Mouse (Mus musculus): ENCODE results near the gene Ngdn. TPM values are rescaled to one million over a fixed set of nuclear protein-coding genes. Genes with fewer than 3 reads are reported as not detected.
"Not testable (repeated sequence)": the region's sequence is repeated elsewhere in the genome, so short reads cannot be mapped to it uniquely, and the experiment has no call there.

Ngdn gene
- total RNA-seq, 2 experiments from 2014 or later = 27.7 to 31.1 TPM

GRCm38 (mm10) chr14:55028333-55028835 is 13.1 kb downstream of the Ngdn start:
- no peak for DNase-seq

- DNase-seq = no peak
These were observed 13.9 kb downstream of the Ngdn start for GRCm38 (mm10) chr14:55029034-55029698.

GRCm38 (mm10) chr14:55032695-55033225 is 17.5 kb downstream of the Ngdn start:
- no peak for DNase-seq

GRCm38 (mm10) chr14:55043694-55044093 is 28.4 kb downstream of the Ngdn start:
- not testable (repeated sequence) for DNase-seq

GRCm38 (mm10) chr14:55047971-55048531 is 32.8 kb downstream of the Ngdn start:
- DNase-seq = no peak

GRCm38 (mm10) chr14:55052496-55052895 is 37.2 kb downstream of the Ngdn start:
- DNase-seq = no peak

GRCm38 (mm10) chr14:55053050-55053449 is 37.8 kb downstream of the Ngdn start:
- no peak for DNase-seq

GRCm38 (mm10) chr14:55053708-55054190 is 38.5 kb downstream of the Ngdn start:
- DNase-seq = no peak

GRCm38 (mm10) chr14:55054191-55054749 is 39.0 kb downstream of the Ngdn start:
- no peak for DNase-seq

- peak; percentile 35 to 59 for DNase-seq
These were observed 40.0 kb downstream of the Ngdn start for GRCm38 (mm10) chr14:55055167-55055834.

- no peak for DNase-seq
These were observed 43.8 kb downstream of the Ngdn start for GRCm38 (mm10) chr14:55059009-55059408.

- DNase-seq = no peak
These were observed 44.7 kb downstream of the Ngdn start for GRCm38 (mm10) chr14:55059931-55060330.

- DNase-seq = no peak
These were observed 46.6 kb downstream of the Ngdn start for GRCm38 (mm10) chr14:55061845-55062244.

- no peak for DNase-seq
These were observed 47.4 kb downstream of the Ngdn start for GRCm38 (mm10) chr14:55062626-55063025.

- DNase-seq = no peak
These were observed 47.9 kb downstream of the Ngdn start for GRCm38 (mm10) chr14:55063117-55063516.

- no peak for DNase-seq
These were observed 48.5 kb downstream of the Ngdn start for GRCm38 (mm10) chr14:55063581-55064381.

GRCm38 (mm10) chr14:55064481-55065370 is 49.5 kb downstream of the Ngdn start:
- DNase-seq = no peak

- DNase-seq = no peak
These were observed 50.1 kb downstream of the Ngdn start for GRCm38 (mm10) chr14:55065391-55065790.

GRCm38 (mm10) chr14:55066042-55066441 is 50.8 kb downstream of the Ngdn start:
- no peak for DNase-seq

- no peak for DNase-seq
These were observed 56.5 kb downstream of the Ngdn start for GRCm38 (mm10) chr14:55071756-55072155.
